19 mouse cellular contexts compared by ENCODE assay signal in genomic region chr2:49648344-49648743, GRCm38 (mm10). TPM values are rescaled to one million over a fixed set of nuclear protein-coding genes. Genes with fewer than 3 reads are reported as not detected.
DNase-seq lines count a peak whose midpoint lies in the region; ATAC-seq lines count a peak whose summit lies in the region.
"Had no signal": no experiment of that assay in that cellular context is flagged by ENCODE, and none has a peak within 500 bp of the region (broad histone marks: within the 10 kb centered on the region; RNA-seq: fewer than 3 reads in every experiment).

No protein-coding gene starts in this region.

- ATAC-seq in hindbrain, embryonic 13.5 days (ENCODE audit: low FRiP score): no peak
- ATAC-seq in hindbrain, embryonic 16.5 days: no peak
- ATAC-seq: liver, embryonic 12.5 days had no signal

- no peak for DNase-seq in heart, embryonic 10.5 days (ENCODE audit: low spot score)
- DNase-seq in heart, postnatal 10 days: no peak
- peak; percentile 60 for DNase-seq in embryo, embryonic 10 days (ENCODE audit: low spot score)
- peak; percentile 71 for DNase-seq in mesoderm, embryonic 11.5 days (ENCODE audit: low read depth, low spot score)
- DNase-seq in adrenal gland, adult 2 months: no peak
- no peak for DNase-seq in lung, adult 18-20 months
- DNase-seq: adrenal gland, postnatal 25 days; cerebellum, adult 9-10 months; forebrain, postnatal 0 days; gastrocnemius, postnatal 14 days; heart, postnatal 36 days; kidney, adult 11 months; kidney, postnatal 25 days; lung, postnatal 14 days had no signal

- no peaks in the 10 kb centered on the region for H3K36me3 ChIP-seq in heart, embryonic 10.5 days
- H3K36me3 ChIP-seq in hindbrain, embryonic 13.5 days: peaks cover 20% of the 10 kb centered on the region; the same call in 1 of the 2 replicates
- H3K36me3 ChIP-seq in hindbrain, embryonic 16.5 days (ENCODE audit: control insufficient read depth, insufficient read depth, low read length): no peaks in the 10 kb centered on the region
- H3K36me3 ChIP-seq: embryonic facial prominence, embryonic 12.5 days; liver, embryonic 12.5 days had no signal

- H3K4me2 ChIP-seq in hindbrain, embryonic 13.5 days: no peak overlapping the region
- no peak overlapping the region for H3K4me2 ChIP-seq in hindbrain, embryonic 16.5 days (ENCODE audit: low read length)
- H3K4me2 ChIP-seq: embryonic facial prominence, embryonic 12.5 days; liver, embryonic 12.5 days; midbrain, embryonic 12.5 days had no signal

- intact Hi-C loops in heart, postnatal 10 days (cut with DNase I): no loop called here

- no peak overlapping the region for H3K9ac ChIP-seq in hindbrain, embryonic 13.5 days
- H3K9ac ChIP-seq in hindbrain, embryonic 16.5 days (ENCODE audit: low read depth, low read length): no peak overlapping the region
- H3K9ac ChIP-seq: embryonic facial prominence, embryonic 12.5 days; forebrain, postnatal 0 days; liver, embryonic 12.5 days; midbrain, embryonic 12.5 days had no signal

- WGBS in heart, embryonic 10.5 days: 41% methylated on average over 9 of the region's 9 CpGs
- WGBS in hindbrain, embryonic 13.5 days: 62% methylated on average over 9 of the region's 9 CpGs
- WGBS in hindbrain, embryonic 16.5 days: 70% methylated on average over 9 of the region's 9 CpGs

- H3K27me3 ChIP-seq in heart, embryonic 10.5 days (ENCODE audit: insufficient read depth, poor library complexity, severe bottlenecking): no peaks in the 10 kb centered on the region
- H3K27me3 ChIP-seq in hindbrain, embryonic 13.5 days: no peaks in the 10 kb centered on the region
- H3K27me3 ChIP-seq in hindbrain, embryonic 16.5 days (replicated peaks; ENCODE audit: control insufficient read depth, insufficient read depth, low read length): no peaks in the 10 kb centered on the region
- H3K27me3 ChIP-seq: embryonic facial prominence, embryonic 12.5 days; liver, embryonic 12.5 days; midbrain, embryonic 12.5 days had no signal

- no peak overlapping the region for H3K27ac ChIP-seq in heart, embryonic 10.5 days
- 0 out of 2 replicates have a peak overlapping the region, but pooled peaks have one; percentile 24 for H3K27ac ChIP-seq in hindbrain, embryonic 13.5 days
- no peak overlapping the region for H3K27ac ChIP-seq in hindbrain, embryonic 16.5 days (ENCODE audit: low read depth, low read length)
- H3K27ac ChIP-seq: embryonic facial prominence, embryonic 12.5 days; liver, embryonic 12.5 days; midbrain, embryonic 12.5 days had no signal

- no peaks in the 10 kb centered on the region for H3K9me3 ChIP-seq in heart, embryonic 10.5 days
- no peaks in the 10 kb centered on the region for H3K9me3 ChIP-seq in hindbrain, embryonic 13.5 days
- H3K9me3 ChIP-seq in hindbrain, embryonic 16.5 days (ENCODE audit: control insufficient read depth, low read length): no peaks in the 10 kb centered on the region; the same call in 1 of the 2 replicates
- H3K9me3 ChIP-seq: embryonic facial prominence, embryonic 12.5 days; liver, embryonic 12.5 days had no signal

- H3K4me1 ChIP-seq in heart, embryonic 10.5 days: peaks cover 17% of the 10 kb centered on the region
- H3K4me1 ChIP-seq in hindbrain, embryonic 13.5 days (replicated peaks): peaks cover 59% of the 10 kb centered on the region
- H3K4me1 ChIP-seq in hindbrain, embryonic 16.5 days (ENCODE audit: control insufficient read depth, insufficient read depth, low read depth, low read length): peaks cover 16% of the 10 kb centered on the region
- H3K4me1 ChIP-seq: embryonic facial prominence, embryonic 12.5 days; liver, embryonic 12.5 days had no signal

- H3K4me3 ChIP-seq in heart, embryonic 10.5 days: peak overlapping the region; percentile 19; the same call in 1 of the 2 replicates
- no peak overlapping the region for H3K4me3 ChIP-seq in hindbrain, embryonic 13.5 days
- no peak overlapping the region for H3K4me3 ChIP-seq in hindbrain, embryonic 16.5 days (ENCODE audit: low read length)
- H3K4me3 ChIP-seq: embryonic facial prominence, embryonic 12.5 days; liver, embryonic 12.5 days; midbrain, embryonic 12.5 days had no signal

RNA-seq across cellular contexts. Expression of gene Kif5c, which starts 29.2 kb away (rescaled TPM):
- 1.7 and 4.3 TPM in 2 replicates for polyA plus RNA-seq in heart, embryonic 10.5 days (2016; fragmentation: Nextera tagmentation; extraction: Ambion mirVana)
- under 1 TPM; 0.74 to 0.89 TPM for total RNA-seq in heart, postnatal 10 days (2021)
- polyA plus RNA-seq in hindbrain, embryonic 13.5 days (2015; fragmentation: Nextera tagmentation; extraction: Ambion mirVana): 178 and 186 TPM in 2 replicates
- polyA plus RNA-seq in hindbrain, embryonic 16.5 days (2015; fragmentation: Nextera tagmentation; extraction: Ambion mirVana): 168 and 173 TPM in 2 replicates
- total RNA-seq in adrenal gland, adult 2 months (2021): 10 to 100 TPM in 1 of 2 experiments, 1 to 10 TPM in 1; 8.8 to 10.8 TPM
- polyA plus RNA-seq in adrenal gland, adult 2 months (2012; rRNA removed): 0.63 and 0.87 TPM in 2 replicates

Comparison
In these comparisons a context has a peak if more than half of its experiments do, and no peak if none do; other contexts are left out.
1. DNase-seq: peak in embryo, embryonic 10 days (single experiment) and mesoderm, embryonic 11.5 days (single experiment); none in heart, embryonic 10.5 days (single experiment), heart, postnatal 10 days (0 of 2), adrenal gland, adult 2 months (single experiment) and lung, adult 18-20 months (0 of 2).
2. RNA of gene Kif5c, which starts 29.2 kb away (polyA plus RNA-seq): 178 to 186 TPM in hindbrain, embryonic 13.5 days and 168 to 173 TPM in hindbrain, embryonic 16.5 days; 1.7 to 4.3 TPM in heart, embryonic 10.5 days and 0.63 to 0.87 TPM in adrenal gland, adult 2 months; every median in the first group is over 10 times any median in the second.